Mouse (Mus musculus) CH12.LX (cell line): Measurements from ENCODE around the gene Sigirr. TPM values are rescaled to one million over a fixed set of nuclear protein-coding genes. Genes with fewer than 3 reads are reported as not detected.

Source experiments
- DNase-seq: peaks from one replicate; pipeline ENCODE4 v3.0.0-alpha.2; 2013; ENCODE audit errors: extremely low read depth
- H3K27ac ChIP-seq: 2 replicates; pipeline ENCODE4 v1.5.1; 2012; ENCODE audit warnings: low read depth, mild to moderate bottlenecking, control low read depth, moderate library complexity; ENCODE audit not compliant: insufficient read depth
- H3K27me3 ChIP-seq: replicated peaks from 2 replicates; pipeline ENCODE3; 2012; ENCODE audit warnings: inconsistent platforms
- H3K36me3 ChIP-seq, 2 experiments: replicated peaks in 1 of 2; 2 replicates each; pipeline versions ENCODE3 to v1.6.1; 2012; ENCODE audit warnings: inconsistent platforms in 1 of 2, low read length in 1 of 2, mild to moderate bottlenecking in 1 of 2, mixed read lengths in 1 of 2, moderate library complexity in 1 of 2; ENCODE audit not compliant: control insufficient read depth in 1 of 2, insufficient read depth in 1 of 2
- H3K4me1 ChIP-seq, 2 experiments: 2 replicates each; pipeline ENCODE4 v1.6.1; 2012; ENCODE audit warnings: inconsistent platforms in 1 of 2, moderate library complexity in 1 of 2; ENCODE audit not compliant: insufficient read depth in 2 of 2, control insufficient read depth in 1 of 2
- H3K4me2 ChIP-seq: 2 replicates; pipeline ENCODE4 v1.6.1; 2012; ENCODE audit warnings: low read depth, mild to moderate bottlenecking, control low read depth; ENCODE audit not compliant: poor library complexity, insufficient read depth, severe bottlenecking
- H3K4me3 ChIP-seq, 3 experiments: fragments of 150-350 bp in 1 of 3; sonication (generic) in 1 of 3; replicated peaks in 1 of 3; 2 replicates each; pipeline versions ENCODE3 to v1.5.1; 2011 to 2012; ENCODE audit warnings: low read depth in 2 of 3, low read length in 2 of 3, mild to moderate bottlenecking in 2 of 3, moderate library complexity in 2 of 3, control low read depth in 1 of 3, improper control_type of control experiment in 1 of 3, inconsistent platforms in 1 of 3, mixed read lengths in 1 of 3; ENCODE audit not compliant: poor library complexity in 1 of 3
- H3K79me2 ChIP-seq: replicated peaks from 2 replicates; pipeline ENCODE4 v1.6.1; 2012; ENCODE audit warnings: mild to moderate bottlenecking, moderate library complexity; ENCODE audit not compliant: control insufficient read depth, poor library complexity, insufficient read depth, severe bottlenecking; ENCODE audit errors: extremely low read depth
- H3K9ac ChIP-seq: 2 replicates; pipeline ENCODE4 v1.6.1; 2012; ENCODE audit warnings: low read depth, mild to moderate bottlenecking, control low read depth, moderate library complexity; ENCODE audit not compliant: insufficient read depth
- H3K9me3 ChIP-seq: replicated peaks from 2 replicates; pipeline ENCODE3; 2012; ENCODE audit warnings: low read length, inconsistent platforms, mixed read lengths
- CHD2 ChIP-seq: IDR thresholded peaks from 2 replicates; pipeline ENCODE4 v1.6.1; 2011; ENCODE audit warnings: low read length, improper control_type of control experiment
- CTCF ChIP-seq, 2 experiments: IDR thresholded peaks in 1 of 2; conservative IDR thresholded peaks in 1 of 2; 2 replicates each; pipeline ENCODE4 v1.5.1; 2011 to 2012; ENCODE audit warnings: low read depth in 2 of 2, low read length in 2 of 2, improper control_type of control experiment in 1 of 2, inconsistent platforms in 1 of 2, mild to moderate bottlenecking in 1 of 2, moderate library complexity in 1 of 2
- ETS1 ChIP-seq: conservative IDR thresholded peaks from 2 replicates; pipeline ENCODE4 v1.6.1; 2012; ENCODE audit warnings: low read depth, mild to moderate bottlenecking, inconsistent platforms, low read length, improper control_type of control experiment, moderate library complexity
- HCFC1 ChIP-seq: IDR thresholded peaks from 2 replicates; pipeline ENCODE4 v1.6.1; 2012; ENCODE audit warnings: low read depth, mild to moderate bottlenecking, inconsistent platforms, low read length, improper control_type of control experiment
- JUND ChIP-seq: conservative IDR thresholded peaks from 2 replicates; pipeline ENCODE4 v1.6.1; 2011; ENCODE audit warnings: low read depth, low read length, improper control_type of control experiment
- MAX ChIP-seq: IDR thresholded peaks from 2 replicates; pipeline ENCODE4 v1.6.1; 2011; ENCODE audit warnings: low read length, improper control_type of control experiment
- MAZ ChIP-seq: IDR thresholded peaks from 2 replicates; pipeline ENCODE4 v1.6.1; 2012; ENCODE audit warnings: low read depth, mild to moderate bottlenecking, inconsistent platforms, low read length, improper control_type of control experiment, moderate library complexity
- MEF2A ChIP-seq: IDR thresholded peaks from 2 replicates; pipeline ENCODE4 v1.6.1; 2014; ENCODE audit warnings: low read depth, mild to moderate bottlenecking, inconsistent platforms, low read length, improper control_type of control experiment, borderline replicate concordance
- MXI1 ChIP-seq: IDR thresholded peaks from 2 replicates; pipeline ENCODE4 v1.6.1; 2011; ENCODE audit warnings: mild to moderate bottlenecking, low read depth, low read length, improper control_type of control experiment
- MYC ChIP-seq: IDR thresholded peaks from 2 replicates; pipeline ENCODE4 v1.6.1; 2011; ENCODE audit warnings: low read depth, mild to moderate bottlenecking, improper control_type of control experiment, low read length
- NELFE ChIP-seq: IDR thresholded peaks from 2 replicates; pipeline ENCODE4 v1.6.1; 2011; ENCODE audit warnings: low read depth, low read length, improper control_type of control experiment
- POLR2A ChIP-seq: IDR thresholded peaks from 2 replicates; pipeline ENCODE4 v1.6.1; 2011; ENCODE audit warnings: low read depth, mild to moderate bottlenecking, improper control_type of control experiment, low read length
- POLR2AphosphoS2 ChIP-seq: IDR thresholded peaks from 2 replicates; pipeline ENCODE4 v1.6.1; 2011; ENCODE audit warnings: low read depth, low read length, improper control_type of control experiment
- SMC3 ChIP-seq: IDR thresholded peaks from 2 replicates; pipeline ENCODE4 v1.6.1; 2011; ENCODE audit warnings: low read depth, low read length, improper control_type of control experiment
- USF1 ChIP-seq: IDR thresholded peaks from 2 replicates; pipeline ENCODE4 v1.6.1; 2014; ENCODE audit warnings: low read depth, mild to moderate bottlenecking, inconsistent platforms, low read length, improper control_type of control experiment
- USF2 ChIP-seq: conservative IDR thresholded peaks from 2 replicates; pipeline ENCODE4 v1.6.1; 2011; ENCODE audit warnings: low read depth, low read length, improper control_type of control experiment
- ZC3H11A ChIP-seq: IDR thresholded peaks from 2 replicates; pipeline ENCODE4 v1.6.1; 2012; ENCODE audit warnings: low read depth, mild to moderate bottlenecking, inconsistent platforms, low read length, improper control_type of control experiment
- ZNF384 ChIP-seq: IDR thresholded peaks from 2 replicates; pipeline ENCODE4 v1.6.1; 2012; ENCODE audit warnings: low read depth, low read length, improper control_type of control experiment, inconsistent platforms
- dilution Hi-C: fragments of 300-500 bp; cut with MboI; formaldehyde crosslinking; loops from 2 replicates; pipeline ENCODE4 v1.14.3; 2020; ENCODE audit warnings: low sequenced_read_pairs; ENCODE audit not compliant: extremely low pct_unique_long_range_greater_than_20kb, extremely low pct_ligation_motif_present
- in situ Hi-C: fragments of 300-500 bp; cut with MboI; formaldehyde crosslinking; loops from 3 replicates; pipeline ENCODE4 v1.14.3; 2019; ENCODE audit warnings: low sequenced_read_pairs, low pct_ligation_motif_present, low pct_unique_long_range_greater_than_20kb, mixed read lengths
- polyA plus RNA-seq: library from polyadenylated mRNA; unstranded; fragments of >175 nt; gene quantifications from 2 replicates; pipeline ENCODE4 v1.2.1, GENCODE M21; 2012; ENCODE audit warnings: low read depth; ENCODE audit not compliant: insufficient read length
- total RNA-seq, 2 experiments: library from RNA; depleted of rRNA; stranded (reverse); fragments of 300-350 nt in 1 of 2; fragments of >200 nt in 1 of 2; gene quantifications; 2 replicates each; pipeline ENCODE4 v1.2.3; 2012 to 2014

Gene Sigirr
- total and polyA plus RNA-seq, 3 experiments = 15.6 to 19.2 (median 16.1) TPM

DNA sequence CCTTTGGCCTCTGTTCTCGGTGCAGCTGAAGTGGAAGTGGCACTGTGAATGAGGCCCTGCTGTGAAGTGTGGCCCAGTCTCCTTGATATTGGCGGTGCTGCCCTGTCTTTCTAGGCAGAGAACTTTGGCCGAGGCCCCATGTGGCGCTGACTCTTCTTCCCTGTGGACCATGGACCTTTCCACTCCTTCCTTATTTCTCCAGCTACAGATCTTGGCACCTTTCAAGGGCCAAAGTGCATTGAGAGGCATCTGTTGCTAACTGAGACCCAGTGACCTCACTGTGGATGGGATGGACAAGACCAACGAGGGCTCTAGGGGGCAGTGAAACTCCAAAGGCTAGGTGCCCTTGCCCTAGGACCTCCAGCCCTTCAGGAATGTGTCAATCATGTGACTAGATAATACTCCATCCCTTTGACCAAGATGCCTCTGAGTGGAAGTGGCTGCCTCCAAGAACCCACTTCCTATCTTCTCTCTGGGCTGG lies 20.7 kb upstream of the Sigirr start:
- H3K4me3 ChIP-seq = no peak overlapping the region
- no peaks in the 10 kb centered on the region for H3K9me3 ChIP-seq
- no peaks in the 10 kb centered on the region for H3K79me2 ChIP-seq
- in situ Hi-C loops = no loop called here
- H3K4me2 ChIP-seq = no peak overlapping the region
- H3K27me3 ChIP-seq = peaks cover 13% of the 10 kb centered on the region
- no peak overlapping the region for H3K9ac ChIP-seq
- TF ChIP-seq HCFC1 = no peak
- TF ChIP-seq MXI1 = no peak
- peak in 1 of 2 experiments; percentile 23; a peak in 1 of 4 replicates for TF ChIP-seq CTCF (conservative IDR thresholded peaks at IDR 0.05 in 1 of 2, IDR thresholded peaks at IDR 0.05 in 1 of 2; ENCODE audit: low read depth in 2 of 2, low read length in 2 of 2)
- TF ChIP-seq USF2 = no peak
- no peak for TF ChIP-seq MEF2A
- no peak for TF ChIP-seq CHD2
- TF ChIP-seq, all 38 proteins: peak for 1
- Histone ChIP-seq H3K36me3 (no peaks in the 10 kb centered on the region), H3K4me1 (peaks cover 0 to 3% of the 10 kb centered on the region in 2 experiments; a peak in 2 of 4 replicates), H3K27ac (no peak overlapping the region)
- dilution Hi-C loops = no loop called here
- no peak for DNase-seq

GRCm38 (mm10) chr7:141120605-141121004 lies 20.2 kb upstream of the Sigirr start:
- H3K4me1 ChIP-seq = peaks cover 0 to 3% of the 10 kb centered on the region in 2 experiments; a peak in 2 of 4 replicates
- no peak for TF ChIP-seq MAX
- TF ChIP-seq JUND = no peak
- TF ChIP-seq POLR2A = no peak
- TF ChIP-seq ZC3H11A = no peak
- TF ChIP-seq CHD2 = no peak
- no peak for TF ChIP-seq MYC
- TF ChIP-seq MAZ = no peak
- TF ChIP-seq ZNF384 = no peak
- no peak for TF ChIP-seq ETS1
- no peak for TF ChIP-seq SMC3
- TF ChIP-seq NELFE = no peak
- no peak for TF ChIP-seq USF1
- TF ChIP-seq POLR2AphosphoS2 = no peak
- no peak for TF ChIP-seq USF2
- no peak for TF ChIP-seq MXI1
- in situ Hi-C loops = no loop called here
- H3K9ac ChIP-seq = no peak overlapping the region
- no peak for DNase-seq
- H3K27ac ChIP-seq = no peak overlapping the region
- no peaks in the 10 kb centered on the region for H3K79me2 ChIP-seq
- dilution Hi-C loops = no loop called here
- no peaks in the 10 kb centered on the region for H3K9me3 ChIP-seq
- H3K27me3 ChIP-seq = peaks cover 18% of the 10 kb centered on the region
- no peak overlapping the region for H3K4me2 ChIP-seq
- H3K36me3 ChIP-seq = no peaks in the 10 kb centered on the region
- no peak overlapping the region for H3K4me3 ChIP-seq
